Mouse (Mus musculus) urinary bladder, postnatal 4 days (tissue): ENCODE results near the gene Itih4.

Experiments
- DNase-seq, 2 experiments: peaks; one replicate each; pipeline ENCODE4 v3.0.0; 2021 to 2022; ENCODE audit warnings: low spot score in 2 of 2

Itih4 gene

DNA sequence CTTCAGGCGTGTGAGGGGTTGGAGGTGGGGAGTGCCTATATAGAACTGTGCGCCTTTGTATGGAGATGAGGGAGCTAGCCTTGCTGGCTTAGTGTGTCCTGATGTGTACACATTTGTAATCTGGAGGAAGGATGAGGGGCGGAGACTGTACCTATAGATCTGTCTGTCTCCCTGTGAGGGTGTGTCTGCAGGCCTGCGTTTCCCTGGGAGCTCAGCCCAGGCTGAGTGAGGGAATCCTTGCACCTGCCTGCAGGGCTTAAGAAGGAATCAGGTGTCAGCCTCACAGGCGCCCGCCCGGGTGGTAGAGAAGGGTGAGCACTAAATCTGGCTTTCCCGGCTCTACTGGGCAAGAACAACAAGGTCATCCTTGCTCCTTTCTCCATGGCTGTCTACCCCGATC lies 6.5 kb upstream of the Itih4 start:
- no peak for DNase-seq

DNA sequence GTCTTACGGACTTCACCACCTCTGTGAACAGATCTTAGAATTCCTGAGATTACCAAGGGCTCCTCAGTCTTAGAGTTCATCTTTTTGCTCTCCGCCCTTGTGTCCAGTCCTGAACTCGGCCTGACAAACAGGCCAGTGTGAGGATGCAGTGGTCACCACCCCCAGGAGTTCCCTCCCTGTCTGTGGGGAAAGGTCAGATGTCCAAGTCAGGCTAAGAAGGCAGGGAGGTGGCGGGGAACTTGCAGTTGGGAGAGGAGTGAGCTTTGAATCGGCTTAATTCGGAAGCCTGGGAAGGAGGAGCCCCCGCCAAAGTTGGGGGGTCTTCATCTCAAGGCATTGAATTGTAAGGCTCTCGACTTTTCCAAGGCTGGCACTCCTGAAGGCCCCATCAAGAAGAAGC lies 6.0 kb upstream of the Itih4 start:
- no peak for DNase-seq

- no peak for DNase-seq
Measured at GRCm38 (mm10) chr14:30880811-30881717, 5.2 kb upstream of the Itih4 start.

DNA sequence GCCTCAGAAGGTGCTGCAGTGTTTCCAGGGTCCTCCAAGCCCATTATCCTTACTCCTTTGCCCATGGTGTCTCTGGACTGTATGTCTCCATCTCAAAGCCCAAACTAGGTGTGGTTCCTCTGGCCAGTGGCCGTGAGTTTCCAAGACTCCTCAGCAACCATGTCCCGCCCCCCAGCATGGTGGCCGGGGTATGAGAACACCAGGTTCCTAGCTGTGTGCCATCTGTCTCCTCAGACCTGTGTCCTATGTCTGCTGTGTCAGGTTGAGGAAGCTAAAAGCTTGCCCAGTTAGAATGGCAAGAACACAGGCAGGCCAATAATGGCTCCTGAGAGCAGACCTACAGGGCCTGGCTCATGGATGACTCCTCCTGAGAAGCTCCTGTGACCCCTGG lies 4.6 kb upstream of the Itih4 start:
- no peak for DNase-seq

DNA sequence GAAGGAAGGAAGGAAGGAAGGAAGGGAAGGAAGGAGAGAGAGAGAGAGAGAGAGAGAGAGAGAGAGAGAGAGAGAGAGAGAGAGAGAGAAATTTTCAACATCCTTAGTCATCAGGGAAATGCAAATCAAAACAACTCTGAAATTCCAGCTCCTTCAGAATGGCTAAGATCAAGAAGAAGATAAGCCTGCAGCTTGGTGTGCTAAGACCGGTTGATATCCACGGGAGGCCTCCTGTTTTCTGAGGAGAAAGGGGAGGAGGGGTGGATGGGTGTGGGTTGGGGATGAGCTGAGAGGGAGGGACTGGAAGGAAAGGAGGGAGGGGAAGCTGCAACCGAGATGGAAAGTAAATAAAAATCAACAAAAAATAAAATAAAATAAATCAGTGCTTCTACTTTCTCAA lies 978 bp upstream of the Itih4 start:
- DNase-seq = no peak

- DNase-seq = no peak
Measured at GRCm38 (mm10) chr14:30888271-30888732, 2.0 kb downstream of the Itih4 start.

DNA sequence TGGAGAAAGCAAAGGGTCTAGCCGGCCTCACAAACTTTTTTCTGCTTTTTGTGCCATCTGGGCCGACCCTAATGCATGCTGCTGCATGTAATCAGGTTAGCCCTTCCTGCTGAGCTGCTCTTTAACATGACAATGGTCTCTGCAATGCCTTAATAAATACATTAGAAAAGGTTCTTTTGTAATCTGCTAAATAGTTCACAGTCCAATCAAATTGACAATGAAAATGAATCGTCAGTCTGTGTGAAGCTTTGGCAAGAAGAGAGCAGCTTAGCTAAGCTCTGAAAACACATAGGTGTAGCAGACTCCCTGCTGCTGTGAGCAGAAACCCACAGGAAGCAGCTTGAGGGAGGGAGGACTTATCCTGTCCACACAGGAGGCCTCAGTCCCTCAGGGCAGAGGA lies 13.7 kb downstream of the Itih4 start:
- DNase-seq = no peak

GRCm38 (mm10) chr14:30902628-30903027 lies 16.4 kb downstream of the Itih4 start:
- DNase-seq = no peak

GRCm38 (mm10) chr14:30903036-30903435 lies 16.8 kb downstream of the Itih4 start:
- DNase-seq = no peak

DNA sequence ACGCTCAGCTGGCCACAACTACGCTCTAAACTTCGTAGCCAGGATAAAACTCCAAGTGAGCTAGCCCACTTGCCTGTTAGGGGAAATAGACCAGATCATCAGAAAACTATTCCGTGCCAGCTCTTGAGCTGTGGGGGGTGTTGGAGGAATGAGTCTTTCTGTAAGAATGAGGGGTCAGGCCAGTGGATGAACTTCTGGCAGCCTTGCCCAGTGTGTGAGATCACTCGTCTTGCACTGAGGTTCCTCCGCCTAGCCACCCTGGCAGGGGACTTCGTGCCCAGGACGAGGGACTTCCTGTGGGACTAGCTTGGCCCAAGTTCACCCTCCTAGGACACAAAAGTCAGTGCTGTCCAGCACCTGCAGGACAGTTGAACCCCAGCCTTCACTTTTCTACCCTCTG lies 18.0 kb downstream of the Itih4 start:
- no peak for DNase-seq

DNA sequence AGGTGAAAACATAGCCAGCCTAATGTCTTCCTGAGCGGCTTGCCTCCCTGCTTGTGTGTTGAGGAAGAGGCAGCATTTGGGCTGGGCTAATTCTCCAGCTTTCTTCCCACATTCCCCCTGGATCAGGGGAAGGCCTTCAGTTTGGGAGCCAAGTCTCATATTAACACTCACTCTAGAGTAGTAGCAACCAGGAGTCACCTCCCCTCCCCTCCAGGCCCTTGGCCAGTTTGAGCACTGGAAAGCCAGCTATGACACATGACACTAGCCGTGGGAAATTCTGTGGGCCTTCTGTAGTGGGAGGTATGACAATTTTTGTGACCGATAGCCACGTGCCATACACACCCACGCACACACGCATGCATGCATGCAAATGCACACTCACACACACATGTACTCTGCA lies 19.7 kb downstream of the Itih4 start:
- DNase-seq = no peak

DNA sequence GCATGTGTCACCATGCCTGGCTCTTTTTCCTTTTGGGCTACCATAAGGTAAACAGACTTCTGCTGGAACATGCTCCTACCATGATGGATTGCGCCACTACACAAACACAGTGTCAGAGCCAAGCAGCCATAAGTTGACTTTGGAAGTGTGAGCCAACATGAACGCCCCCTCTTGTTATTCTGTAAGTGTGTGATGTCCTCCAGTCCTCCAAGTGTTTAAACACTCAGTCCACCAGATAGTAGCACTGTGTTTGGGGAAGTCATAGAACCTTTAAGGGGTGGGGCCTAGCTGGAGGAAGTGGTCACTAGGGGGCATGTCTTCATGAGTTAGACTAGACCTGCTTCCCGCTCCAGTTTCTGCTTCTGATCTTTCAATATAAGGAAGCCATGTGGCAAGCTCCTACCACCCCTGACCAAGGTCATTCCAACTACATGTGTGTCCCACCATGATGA lies 21.6 kb downstream of the Itih4 start:
- DNase-seq = no peak

- DNase-seq = no peak
Measured at GRCm38 (mm10) chr14:30911141-30911540, 24.9 kb downstream of the Itih4 start.

DNA sequence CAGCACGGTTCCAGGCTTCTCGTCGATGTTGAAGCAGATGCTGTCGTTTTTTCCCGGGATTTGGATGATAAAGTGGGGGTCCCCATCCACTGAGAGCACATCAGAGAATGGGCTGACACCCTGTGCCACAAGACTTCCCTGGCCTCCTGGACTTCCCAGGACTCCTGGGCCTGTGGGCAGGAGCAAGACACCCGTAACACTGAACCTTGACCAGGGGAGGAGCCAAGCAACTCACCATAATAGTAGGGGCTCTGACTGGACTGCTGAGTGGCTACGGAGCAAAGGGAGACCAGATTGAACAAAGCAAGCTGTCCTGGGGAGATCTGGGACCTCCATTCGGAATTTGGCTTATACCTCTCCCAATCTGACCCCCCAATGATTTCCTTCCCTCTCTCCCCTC lies 26.4 kb downstream of the Itih4 start:
- DNase-seq = no peak

GRCm38 (mm10) chr14:30913404-30913803 lies 27.1 kb downstream of the Itih4 start:
- DNase-seq = no peak

DNA sequence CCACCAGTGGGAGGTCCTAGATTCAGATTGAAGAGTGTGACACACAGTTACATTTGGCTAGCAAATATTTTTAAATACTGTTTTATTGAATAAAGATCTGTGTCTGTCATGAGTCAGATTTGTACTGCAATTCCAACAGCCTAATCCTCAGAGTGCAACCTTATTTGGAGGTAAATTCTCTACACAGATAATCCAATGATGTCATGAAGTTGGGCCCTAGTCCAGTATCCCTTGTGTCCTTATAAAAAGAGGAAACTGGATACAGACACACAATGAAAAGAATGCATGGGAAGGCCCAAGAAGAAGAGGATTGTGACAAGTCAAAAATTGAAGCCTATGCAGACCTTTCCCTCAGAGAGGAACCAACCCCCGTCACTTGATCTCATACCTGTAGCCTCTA lies 30.2 kb downstream of the Itih4 start:
- DNase-seq = no peak

GRCm38 (mm10) chr14:30922053-30922670 lies 35.9 kb downstream of the Itih4 start:
- no peak for DNase-seq

- DNase-seq = no peak
Measured at GRCm38 (mm10) chr14:30923375-30924105, 37.3 kb downstream of the Itih4 start, which contains the start of gene Itih3. Gene Itih3, minus strand, starts transcription at chr14:30923760.

- DNase-seq = no peak
Measured at GRCm38 (mm10) chr14:30925492-30925891, 39.2 kb downstream of the Itih4 start.

- no peak for DNase-seq
Measured at GRCm38 (mm10) chr14:30930386-30930785, 44.1 kb downstream of the Itih4 start.

GRCm38 (mm10) chr14:30933351-30933750 lies 47.1 kb downstream of the Itih4 start:
- no peak for DNase-seq

- no peak for DNase-seq
Measured at GRCm38 (mm10) chr14:30942254-30942653, 56.0 kb downstream of the Itih4 start.
